Mouse (Mus musculus): ENCODE data around the gene Kbtbd7.

- no peak for TF ChIP-seq MAX (IDR thresholded peaks at IDR 0.05; ENCODE audit: low read depth)
- no peak for TF ChIP-seq MYOG (IDR thresholded peaks at IDR 0.05; ENCODE audit: control insufficient read depth in 1 of 3, insufficient read depth in 1 of 3, insufficient read length in 2 of 3, low read depth in 2 of 3)
- TF ChIP-seq TCF12 (IDR thresholded peaks at IDR 0.05; ENCODE audit: insufficient read depth, poor library complexity, severe bottlenecking): no peak
- TF ChIP-seq POLR2A (IDR thresholded peaks at IDR 0.05; ENCODE audit: insufficient read length, low read depth): no peak
Observed at GRCm38 (mm10) chr14:79420083-79420685, 6.1 kb upstream of the Kbtbd7 start.
